Mouse (Mus musculus) gastrocnemius, adult 2 months (tissue): ENCODE measurements at regions not wholly inside any gene's neighbourhood (a gene's known extent, or its start where the extent isn't known, plus 50 kb on each side); places are given as distances from the start of the nearest gene placed in this dataset.
"Not testable (repeated sequence)": the region's sequence is repeated elsewhere in the genome, so short reads cannot be mapped to it uniquely, and the experiment has no call there.

ENCODE experiments used
- DNase-seq: peaks from one replicate; pipeline ENCODE4 v3.0.0; 2022
- H3K27ac ChIP-seq: fragments of 200-600 bp; 2 replicates; pipeline ENCODE4 v1.8.1; 2022; ENCODE audit warnings: mild to moderate bottlenecking
- H3K4me3 ChIP-seq: fragments of 200-600 bp; 2 replicates; pipeline ENCODE4 v1.8.1; 2022; ENCODE audit warnings: mild to moderate bottlenecking, moderate library complexity
- CTCF ChIP-seq: fragments of 200-600 bp; IDR thresholded peaks from 2 replicates; pipeline ENCODE4 v1.8.1; 2022; ENCODE audit warnings: antibody characterized with exemption, mild to moderate bottlenecking, moderate library complexity
- intact Hi-C: fragments of 180-260 bp; cut with DNase I; formaldehyde crosslinking; loops from one replicate; pipeline ENCODE4 v1.15.1; 2025

- Histone ChIP-seq H3K4me3 (no peak overlapping the region), H3K27ac (no peak overlapping the region)
- no peak for DNase-seq
- TF ChIP-seq CTCF: no peak
- intact Hi-C loops: no loop called here
Measured at GRCm38 (mm10) chr17:52351293-52351692, 251.2 kb upstream of the Kcnh8 start.

DNA sequence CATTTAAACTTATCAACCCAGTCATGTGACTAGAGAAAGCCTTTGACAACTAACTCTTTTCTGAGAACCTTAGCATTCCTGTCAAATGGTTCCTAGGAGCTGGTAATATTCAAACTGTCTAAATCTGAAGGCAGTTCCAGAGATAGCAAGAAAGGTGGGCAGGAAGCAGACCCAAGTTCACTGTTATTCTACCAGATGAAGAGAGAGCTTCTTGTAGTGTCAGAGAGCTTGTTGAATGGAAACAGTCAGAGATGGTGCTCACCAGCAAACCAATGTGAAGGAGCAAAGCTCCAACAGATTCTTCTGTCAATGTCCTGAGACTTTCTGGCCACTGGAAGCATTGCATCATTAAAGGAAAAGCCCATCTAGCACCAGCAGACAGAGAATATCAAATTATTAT lies 251.8 kb upstream of the Kcnh8 start:
- Histone ChIP-seq H3K27ac (no peak overlapping the region), H3K4me3 (no peak overlapping the region)
- no peak for DNase-seq
- TF ChIP-seq CTCF: no peak
- intact Hi-C loops: no loop called here

DNA sequence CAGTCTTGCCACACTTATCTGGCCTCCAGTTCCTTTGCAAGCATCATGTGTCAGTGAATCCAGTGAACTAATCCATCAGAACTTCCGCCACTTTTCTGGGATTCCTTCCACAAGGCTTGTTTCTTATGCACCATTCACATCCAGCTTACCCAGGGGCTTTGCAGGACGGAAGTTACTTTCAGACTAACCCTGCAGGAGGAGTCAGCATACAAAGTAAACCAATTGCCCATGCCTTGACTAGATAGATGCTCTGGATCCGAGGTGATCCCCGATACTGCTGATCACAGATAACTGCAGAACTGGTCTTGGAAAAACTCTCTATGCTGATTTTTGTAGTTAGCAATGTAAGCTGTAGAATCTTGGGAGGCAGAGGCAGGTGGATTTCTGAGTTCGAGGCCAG lies 252.6 kb upstream of the Kcnh8 start:
- H3K4me3 ChIP-seq: no peak overlapping the region

GRCm38 (mm10) chr17:52348481-52349083 lies 253.9 kb upstream of the Kcnh8 start:
- H3K27ac ChIP-seq: no peak overlapping the region
- intact Hi-C loops: no loop called here
- H3K4me3 ChIP-seq: no peak overlapping the region
- no peak for TF ChIP-seq CTCF
- DNase-seq: no peak

More for the DNA sequence above, 252.6 kb upstream of the Kcnh8 start:
- no peak for TF ChIP-seq CTCF
- no peak for DNase-seq
- intact Hi-C loops: no loop called here
- H3K27ac ChIP-seq: no peak overlapping the region

GRCm38 (mm10) chr17:52320586-52320985 lies 281.9 kb upstream of the Kcnh8 start:
- intact Hi-C loops: no loop called here
- DNase-seq: no peak
- Histone ChIP-seq H3K4me3 (no peak overlapping the region), H3K27ac (no peak overlapping the region)
- no peak for TF ChIP-seq CTCF

DNA sequence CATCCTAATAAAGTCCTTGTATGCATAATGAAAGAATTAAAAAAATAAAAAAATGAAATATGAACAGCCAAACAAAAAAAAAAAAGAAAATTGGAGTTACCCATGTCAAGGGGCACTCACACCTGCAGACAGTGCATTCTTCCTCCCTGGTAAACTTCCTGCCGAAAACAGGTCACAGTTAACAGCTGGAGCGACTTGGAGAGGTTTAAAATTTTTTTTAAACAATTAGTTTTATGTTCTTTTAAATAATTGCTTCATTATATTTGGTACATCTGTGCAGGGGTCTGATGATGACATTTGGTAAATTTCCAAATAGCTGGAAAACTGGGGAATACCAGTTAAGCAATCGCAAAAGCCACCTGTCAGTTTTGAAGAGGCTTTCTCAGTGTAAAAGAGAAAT lies 285.5 kb upstream of the Kcnh8 start:
- no peak for TF ChIP-seq CTCF
- Histone ChIP-seq H3K4me3 (no peak overlapping the region), H3K27ac (no peak overlapping the region)
- DNase-seq: no peak
- intact Hi-C loops: no loop called here

DNA sequence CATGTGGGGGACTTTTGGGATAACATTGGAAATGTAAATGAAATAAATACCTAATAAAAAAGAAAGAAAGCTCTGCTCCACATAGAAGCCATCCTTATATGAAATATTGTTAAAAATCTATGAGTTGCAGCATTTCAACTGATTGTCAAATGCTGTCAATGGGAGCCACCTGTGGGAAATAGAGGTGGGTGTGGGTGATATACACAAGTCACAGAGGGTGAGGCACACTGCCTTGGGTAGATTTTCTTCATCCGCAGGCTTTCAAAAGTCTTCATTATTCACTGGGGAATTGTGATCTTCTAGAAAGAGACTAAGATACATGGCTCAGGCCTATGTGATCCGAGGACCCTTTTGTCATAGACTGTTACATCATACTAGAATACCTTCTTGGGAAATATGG lies 286.6 kb upstream of the Kcnh8 start:
- H3K27ac ChIP-seq: no peak overlapping the region
- no peak overlapping the region for H3K4me3 ChIP-seq
- no peak for DNase-seq
- intact Hi-C loops: no loop called here
- TF ChIP-seq CTCF: no peak

DNA sequence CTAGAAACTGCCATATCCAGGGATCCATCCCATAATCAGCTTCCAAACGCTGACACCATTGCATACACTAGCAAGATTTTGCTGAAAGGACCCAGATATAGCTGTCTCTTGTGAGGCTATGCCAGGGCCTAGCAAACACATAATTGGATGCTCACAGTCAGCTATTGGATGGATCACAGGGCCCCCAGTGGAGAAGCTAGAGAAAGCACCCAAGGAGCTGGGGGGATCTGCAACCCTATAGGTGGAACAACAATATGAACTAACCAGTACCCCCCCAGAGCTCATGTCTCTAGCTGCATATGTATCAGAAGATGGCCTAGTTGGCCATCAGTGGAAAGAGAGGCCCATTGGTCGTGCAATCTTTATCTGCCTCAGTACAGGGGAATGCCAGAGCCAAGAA lies 287.1 kb upstream of the Kcnh8 start:
- DNase-seq, intact Hi-C loops, H3K4me3 ChIP-seq, H3K27ac ChIP-seq: not testable (repeated sequence)

- H3K27ac ChIP-seq: no peak overlapping the region
- intact Hi-C loops: no loop called here
- TF ChIP-seq CTCF: no peak
Measured at GRCm38 (mm10) chr17:52312043-52312442, 290.5 kb upstream of the Kcnh8 start.

DNA sequence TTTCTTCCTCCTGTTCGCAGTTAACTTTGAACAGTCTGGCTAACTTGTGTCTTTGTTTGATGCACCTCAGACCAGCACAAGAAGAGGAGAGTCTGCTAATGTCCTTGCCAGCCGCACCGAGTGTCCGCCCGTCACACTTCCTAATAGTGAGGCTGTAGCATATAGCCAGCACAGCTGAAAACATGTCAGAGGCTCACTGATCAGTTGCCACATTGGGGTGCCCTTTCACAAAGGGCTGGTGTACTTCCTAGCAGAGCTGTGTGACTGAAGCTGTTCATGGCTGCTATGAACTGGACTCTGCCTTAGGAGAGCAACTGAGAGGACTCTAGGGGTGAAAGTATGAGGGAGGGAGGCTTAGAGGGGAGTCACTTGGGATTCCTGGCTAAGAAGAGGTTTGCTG lies 293.7 kb upstream of the Kcnh8 start:
- Histone ChIP-seq H3K27ac (no peak overlapping the region), H3K4me3 (no peak overlapping the region)
- intact Hi-C loops: no loop called here
- no peak for TF ChIP-seq CTCF
- no peak for DNase-seq

More at GRCm38 (mm10) chr17:52312043-52312442, 290.5 kb upstream of the Kcnh8 start:
- H3K4me3 ChIP-seq: no peak overlapping the region
- no peak for DNase-seq

DNA sequence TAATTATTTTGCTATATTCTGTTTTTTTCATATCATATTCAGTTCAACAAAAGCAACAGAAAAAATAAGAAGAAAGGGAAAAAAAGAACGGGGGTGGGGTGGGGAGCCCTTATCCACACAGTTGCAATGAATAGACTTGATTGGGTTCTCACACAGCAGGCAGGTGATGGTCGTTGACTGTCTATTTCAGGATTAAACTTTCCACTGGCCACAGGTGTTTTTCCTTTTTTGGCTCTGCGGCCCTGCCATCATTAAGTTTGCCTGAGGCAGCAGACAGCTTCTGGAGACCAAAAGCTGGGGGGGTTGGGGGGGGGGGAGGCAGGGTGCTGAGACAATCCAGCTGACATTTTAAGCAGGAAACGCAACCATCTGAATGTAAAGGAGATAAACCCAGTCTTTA lies 298.4 kb upstream of the Kcnh8 start:
- no peak for TF ChIP-seq CTCF
- Histone ChIP-seq H3K4me3 (no peak overlapping the region), H3K27ac (no peak overlapping the region)
- no peak for DNase-seq
- intact Hi-C loops: no loop called here

DNA sequence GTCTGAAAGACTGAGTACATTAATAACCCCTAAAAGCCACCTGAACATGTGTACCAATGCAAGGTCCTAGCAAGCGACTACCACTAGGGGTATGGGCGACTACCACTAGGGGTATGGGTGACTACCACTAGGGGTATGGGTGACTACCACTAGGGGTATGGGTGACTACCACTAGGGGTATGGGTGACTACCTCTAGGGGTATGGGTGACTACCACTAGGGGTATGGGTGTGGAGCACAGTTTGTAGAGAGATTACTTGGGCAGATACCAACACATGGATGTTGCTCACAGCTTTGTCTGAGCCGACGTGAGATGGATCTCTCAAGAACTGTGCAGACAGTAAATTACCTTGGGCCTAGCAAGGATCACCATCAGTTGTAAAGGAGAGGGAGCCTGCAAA lies 299.2 kb upstream of the Kcnh8 start:
- Histone ChIP-seq H3K4me3 (no peak overlapping the region), H3K27ac (no peak overlapping the region)
- no peak for DNase-seq
- TF ChIP-seq CTCF: no peak
- intact Hi-C loops: no loop called here

DNA sequence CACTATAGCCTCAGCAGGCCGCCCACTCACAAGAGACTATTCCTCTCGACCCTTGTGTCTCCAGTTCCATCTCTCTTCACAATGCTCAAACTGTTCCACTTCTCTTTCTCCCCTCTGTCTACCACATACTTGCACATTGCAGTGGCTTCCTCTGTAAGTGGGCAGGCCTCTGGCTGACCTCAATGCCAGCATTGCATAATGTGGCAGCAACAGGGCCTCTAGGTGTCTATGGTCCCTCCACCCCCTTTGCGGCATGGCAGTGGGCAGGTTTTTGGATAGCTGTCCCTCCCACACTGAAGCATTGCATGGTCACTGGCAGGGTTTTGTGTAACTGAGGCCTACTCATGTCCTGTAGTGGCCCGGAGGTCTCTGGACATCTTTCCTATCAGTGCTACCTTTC lies 302.7 kb upstream of the Kcnh8 start:
- TF ChIP-seq CTCF: no peak
- intact Hi-C loops: no loop called here
- Histone ChIP-seq H3K27ac (no peak overlapping the region), H3K4me3 (no peak overlapping the region)
- DNase-seq: no peak

DNA sequence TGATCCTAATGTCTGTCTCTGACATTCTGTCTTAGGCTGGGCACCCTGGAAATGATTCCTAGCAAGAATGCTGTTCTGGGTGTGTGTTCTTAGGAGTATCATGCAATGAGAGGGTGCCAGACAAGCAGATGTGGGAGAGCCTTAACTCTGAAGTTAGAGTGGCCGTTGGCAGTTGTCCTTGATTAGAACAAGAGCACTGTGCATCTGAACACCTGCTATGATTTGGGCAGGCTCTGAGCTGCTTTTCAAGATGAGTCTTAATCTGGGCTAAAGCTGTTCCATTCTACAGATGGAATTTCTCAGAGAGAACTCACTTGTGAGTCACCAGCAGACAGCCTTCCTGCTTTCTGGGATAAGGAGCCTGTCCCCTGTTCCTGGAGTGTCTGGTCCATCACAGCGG lies 317.1 kb upstream of the Kcnh8 start:
- intact Hi-C loops: no loop called here

GRCm38 (mm10) chr17:52282264-52282663 lies 320.2 kb upstream of the Kcnh8 start:
- no peak for TF ChIP-seq CTCF
- H3K27ac ChIP-seq: no peak overlapping the region
- no peak for DNase-seq
- intact Hi-C loops: no loop called here
- no peak overlapping the region for H3K4me3 ChIP-seq

More for the DNA sequence above, 317.1 kb upstream of the Kcnh8 start:
- DNase-seq: no peak
- TF ChIP-seq CTCF: no peak
- Histone ChIP-seq H3K4me3 (no peak overlapping the region), H3K27ac (no peak overlapping the region)
